Mouse (Mus musculus): ENCODE results near the gene Eif5a. TPM values are rescaled to one million over a fixed set of nuclear protein-coding genes. Genes with fewer than 3 reads are reported as not detected.
A peak's percentile ranks its signal among the peaks of the same experiment; 100 is the strongest.

Gene Eif5a
- total and polyA plus RNA-seq, 3 experiments, result 1,419 to 3,314 (median 2,729) TPM

DNA sequence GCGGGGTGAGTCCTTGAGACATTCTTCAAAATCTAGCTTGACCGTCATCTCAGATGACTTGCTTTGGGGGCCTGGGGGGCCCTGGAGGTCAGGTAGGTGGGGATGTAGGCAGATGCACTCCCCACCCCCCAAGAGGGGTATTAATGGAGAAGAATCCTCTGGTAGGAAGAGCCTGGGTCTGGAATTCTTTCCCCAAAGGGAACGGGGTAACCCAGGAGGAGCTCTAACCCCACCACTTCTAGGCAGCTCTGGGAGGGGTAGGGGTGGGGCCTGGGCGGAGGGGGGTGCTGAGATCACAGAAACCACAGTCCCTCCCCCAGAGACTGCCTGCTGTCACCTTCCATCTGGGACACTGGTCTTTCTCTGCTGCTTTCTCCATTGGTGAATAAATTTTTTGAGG, 26.5 kb downstream of the Eif5a start, which contains the start of gene Acap1:
Gene Acap1, minus strand, starts transcription at position 249 of the 400 bp plus-strand sequence.
- dilution Hi-C loops (cut with MboI; ENCODE audit: extremely low pct_ligation_motif_present, extremely low pct_unique_long_range_greater_than_20kb, low sequenced_read_pairs) (no loop called here), in situ Hi-C loops (cut with MboI; ENCODE audit: low pct_ligation_motif_present, low pct_unique_long_range_greater_than_20kb, low sequenced_read_pairs) (no loop called here)
- DNase-seq (ENCODE audit: extremely low read depth), result peak; percentile 85
- Histone ChIP-seq H3K4me2 (ENCODE audit: insufficient read depth, low read depth, poor library complexity, severe bottlenecking) (peak within 1 kb of the TSS; percentile 46), H3K9ac (ENCODE audit: insufficient read depth, low read depth) (peak within 1 kb of the TSS; percentile 74), H3K4me1 (ENCODE audit: control insufficient read depth in 1 of 2, insufficient read depth in 2 of 2) (peaks cover 5 to 31% of the 10 kb centered on the region in 2 experiments; a peak in 3 of 4 replicates), H3K27ac (ENCODE audit: insufficient read depth, low read depth) (peak within 1 kb of the TSS; percentile 37), H3K27me3 (replicated peaks) (no peaks in the 10 kb centered on the region), H3K79me2 (replicated peaks; ENCODE audit: control insufficient read depth, extremely low read depth, insufficient read depth, poor library complexity, severe bottlenecking) (no peaks in the 10 kb centered on the region), H3K9me3 (replicated peaks; ENCODE audit: low read length) (no peaks in the 10 kb centered on the region), H3K36me3 (replicated peaks in 1 of 2; ENCODE audit: control insufficient read depth in 1 of 2, insufficient read depth in 1 of 2, low read length in 1 of 2) (peaks cover 3 to 24% of the 10 kb centered on the region in 2 experiments), H3K4me3 (replicated peaks in 1 of 3; ENCODE audit: low read depth in 2 of 3, low read length in 2 of 3, poor library complexity in 1 of 3) (peak within 1 kb of the TSS; percentile 53 to 65 (median 63))
- 0 out of 2 replicates have a peak, but pooled peaks have one; percentile 56 for TF ChIP-seq ZMIZ1 (IDR thresholded peaks at IDR 0.05; ENCODE audit: low read depth, low read length)
- TF ChIP-seq CHD1 (IDR thresholded peaks at IDR 0.05; ENCODE audit: low read depth, low read length), result no peak
- peak; percentile 24; the same call in 1 of the 2 replicates for TF ChIP-seq SIN3A (IDR thresholded peaks at IDR 0.05; ENCODE audit: low read length)
- TF ChIP-seq TBP (conservative IDR thresholded peaks at IDR 0.05; ENCODE audit: low read depth, low read length), result 0 out of 2 replicates have a peak, but pooled peaks have one; percentile 32
- TF ChIP-seq ETS1 (conservative IDR thresholded peaks at IDR 0.05; ENCODE audit: low read depth, low read length), result no peak
- peak; percentile 81 for TF ChIP-seq MAZ (IDR thresholded peaks at IDR 0.05; ENCODE audit: low read depth, low read length)

DNA sequence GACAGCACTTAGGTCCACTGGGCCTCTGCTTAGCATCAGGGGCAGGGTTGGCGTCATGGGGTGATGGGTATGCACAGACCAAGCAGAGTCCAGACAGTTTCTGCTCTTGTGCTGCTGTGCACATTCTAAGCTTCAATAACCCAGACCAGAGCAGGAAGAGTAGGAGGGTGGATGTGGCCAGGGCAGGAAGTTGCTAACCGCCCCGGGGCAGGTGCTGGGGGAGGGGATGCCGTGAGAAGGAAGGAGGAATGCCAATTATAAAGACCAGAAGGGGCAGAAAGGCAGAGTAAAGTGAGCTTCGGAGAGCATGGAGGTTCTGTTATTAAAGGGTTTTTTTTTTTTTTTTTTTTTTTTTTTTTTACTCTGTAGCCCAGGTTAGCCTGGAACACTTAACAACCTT, 27.1 kb downstream of the Eif5a start:
- Histone ChIP-seq H3K9ac (ENCODE audit: insufficient read depth, low read depth) (peak overlapping the region; percentile 74), H3K4me2 (ENCODE audit: insufficient read depth, low read depth, poor library complexity, severe bottlenecking) (peak overlapping the region; percentile 46), H3K79me2 (replicated peaks; ENCODE audit: control insufficient read depth, extremely low read depth, insufficient read depth, poor library complexity, severe bottlenecking) (no peaks in the 10 kb centered on the region), H3K4me1 (ENCODE audit: control insufficient read depth in 1 of 2, insufficient read depth in 2 of 2) (peaks cover 5 to 30% of the 10 kb centered on the region in 2 experiments; a peak in 3 of 4 replicates), H3K27ac (ENCODE audit: insufficient read depth, low read depth) (peak overlapping the region; percentile 37), H3K4me3 (replicated peaks in 1 of 3; ENCODE audit: low read depth in 2 of 3, low read length in 2 of 3, poor library complexity in 1 of 3) (peak overlapping the region; percentile 53 to 65 (median 63)), H3K9me3 (replicated peaks; ENCODE audit: low read length) (no peaks in the 10 kb centered on the region), H3K36me3 (replicated peaks in 1 of 2; ENCODE audit: control insufficient read depth in 1 of 2, insufficient read depth in 1 of 2, low read length in 1 of 2) (peaks cover 3 to 31% of the 10 kb centered on the region in 2 experiments), H3K27me3 (replicated peaks) (no peaks in the 10 kb centered on the region)
- DNase-seq (ENCODE audit: extremely low read depth), result peak; percentile 84
- dilution Hi-C loops (cut with MboI; ENCODE audit: extremely low pct_ligation_motif_present, extremely low pct_unique_long_range_greater_than_20kb, low sequenced_read_pairs) (no loop called here), in situ Hi-C loops (cut with MboI; ENCODE audit: low pct_ligation_motif_present, low pct_unique_long_range_greater_than_20kb, low sequenced_read_pairs) (no loop called here)
- TF ChIP-seq SIN3A (IDR thresholded peaks at IDR 0.05; ENCODE audit: low read length), result peak; percentile 51; the same call in 1 of the 2 replicates
- peak; percentile 85; the same call in 1 of the 2 replicates for TF ChIP-seq CHD2 (IDR thresholded peaks at IDR 0.05; ENCODE audit: low read length)
- no peak for TF ChIP-seq NRF1 (IDR thresholded peaks at IDR 0.05; ENCODE audit: low read depth, low read length)
- 0 out of 2 replicates have a peak, but pooled peaks have one; percentile 9 for TF ChIP-seq HCFC1 (IDR thresholded peaks at IDR 0.05; ENCODE audit: low read depth, low read length)
- no peak for TF ChIP-seq UBTF (IDR thresholded peaks at IDR 0.05; ENCODE audit: low read depth, low read length)
- TF ChIP-seq ZNF384 (IDR thresholded peaks at IDR 0.05; ENCODE audit: low read depth, low read length), result peak; percentile 82
- 0 out of 2 replicates have a peak, but pooled peaks have one; percentile 12 for TF ChIP-seq MAX (IDR thresholded peaks at IDR 0.05; ENCODE audit: low read length)
- no peak for TF ChIP-seq ETS1 (conservative IDR thresholded peaks at IDR 0.05; ENCODE audit: low read depth, low read length)
- peak; percentile 77 for TF ChIP-seq ELF1 (IDR thresholded peaks at IDR 0.05; ENCODE audit: low read depth, low read length)
- peak; percentile 42; the same call in 1 of the 2 replicates for TF ChIP-seq BHLHE40 (IDR thresholded peaks at IDR 0.05; ENCODE audit: low read depth, low read length)
- peak; percentile 65; the same call in 1 of the 2 replicates for TF ChIP-seq TBP (conservative IDR thresholded peaks at IDR 0.05; ENCODE audit: low read depth, low read length)
- TF ChIP-seq POLR2A (IDR thresholded peaks at IDR 0.05; ENCODE audit: low read depth, low read length), result peak; percentile 51
